Mouse (Mus musculus): ENCODE results near the gene Gm45261. TPM values are rescaled to one million over a fixed set of nuclear protein-coding genes. Genes with fewer than 3 reads are reported as not detected.

Gene Gm45261
- polyA plus RNA-seq (2012; fragmentation: generic; extraction: Trizol) = not detected
- long read RNA-seq, experiment 1 = 0 reads
- long read RNA-seq, experiment 2 = 0 reads

DNA sequence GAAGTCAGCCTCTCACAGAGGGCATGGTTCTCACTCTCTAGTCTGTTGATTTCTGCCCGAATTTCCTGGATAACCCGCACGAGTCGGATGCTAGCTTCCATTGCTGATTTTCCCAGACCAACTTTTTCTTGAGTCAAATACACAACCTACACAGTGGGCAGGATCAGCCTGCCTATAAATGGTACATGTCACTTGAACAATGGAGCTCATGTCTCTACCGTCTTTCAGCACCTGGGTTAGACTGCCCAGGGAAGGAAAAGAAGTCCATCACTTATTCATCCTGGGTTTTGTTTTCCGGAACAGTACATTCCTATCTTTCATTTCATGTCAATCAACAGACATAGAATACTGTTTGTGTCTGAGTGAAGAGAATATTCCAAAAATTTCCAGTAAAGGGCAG lies at the start of gene Gm45261:
Gene Gm45261 (minus strand): TSS at position 101 of the 400 bp plus-strand sequence.
- H3K79me3 ChIP-seq (ENCODE audit: low read depth) = no peaks in the 10 kb centered on the region
- H3K27me3 ChIP-seq (ENCODE audit: control insufficient read depth, insufficient read depth, insufficient read length) = no peaks in the 10 kb centered on the region
- H3ac ChIP-seq (ENCODE audit: control insufficient read depth, insufficient read length, low read depth) = no peak within 1 kb of the TSS
- TF ChIP-seq MYOD1 (IDR thresholded peaks at IDR 0.05; ENCODE audit: control insufficient read depth, insufficient read length, low read depth) (no peak), FOSL1 (IDR thresholded peaks at IDR 0.05; ENCODE audit: insufficient read depth, low read length, poor library complexity, severe bottlenecking) (no peak), USF1 (IDR thresholded peaks at IDR 0.05; ENCODE audit: low read depth) (no peak), CEBPB (IDR thresholded peaks at IDR 0.05; ENCODE audit: low read depth) (no peak), MYOG (IDR thresholded peaks at IDR 0.05; ENCODE audit: control insufficient read depth, extremely low read depth, insufficient read length) (no peak), MAX (IDR thresholded peaks at IDR 0.05) (no peak), CTCF (IDR thresholded peaks at IDR 0.05; ENCODE audit: control insufficient read depth, insufficient read depth, insufficient read length) (no peak)
- no peak within 1 kb of the TSS for H3K4me3 ChIP-seq (ENCODE audit: insufficient read depth, poor library complexity, severe bottlenecking)
- H3K36me3 ChIP-seq (ENCODE audit: control insufficient read depth, insufficient read depth) = no peaks in the 10 kb centered on the region
- H3K79me2 ChIP-seq (ENCODE audit: control insufficient read depth, insufficient read depth) = no peaks in the 10 kb centered on the region

DNA sequence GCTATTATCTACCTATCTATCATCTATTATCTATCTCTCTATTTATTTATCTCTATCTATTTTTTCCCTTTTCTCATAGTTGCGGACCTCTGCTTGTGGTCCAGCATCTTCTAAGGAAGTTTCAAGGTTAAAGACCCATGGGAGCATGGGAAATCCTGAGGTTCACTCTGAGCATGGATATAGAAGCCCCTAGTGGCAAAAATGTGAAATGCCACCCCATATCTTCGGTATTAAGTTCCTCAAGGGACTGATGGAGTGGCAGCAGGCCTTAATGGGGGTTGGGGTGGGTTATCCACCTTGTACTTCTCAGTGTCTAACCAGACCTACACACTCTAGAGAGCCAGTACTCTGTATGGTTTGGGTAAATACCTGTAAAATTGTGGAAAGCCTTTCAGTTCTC lies 43.5 kb upstream of the Gm45261 start:
- no peaks in the 10 kb centered on the region for H3K79me2 ChIP-seq (ENCODE audit: control insufficient read depth, insufficient read depth)
- H3ac ChIP-seq (ENCODE audit: control insufficient read depth, insufficient read length, low read depth) = no peak overlapping the region
- H3K36me3 ChIP-seq (ENCODE audit: control insufficient read depth, insufficient read depth) = no peaks in the 10 kb centered on the region
- no peaks in the 10 kb centered on the region for H3K27me3 ChIP-seq (ENCODE audit: control insufficient read depth, insufficient read depth, insufficient read length)
- H3K79me3 ChIP-seq (ENCODE audit: low read depth) = no peaks in the 10 kb centered on the region
- no peak for TF ChIP-seq USF1 (IDR thresholded peaks at IDR 0.05; ENCODE audit: low read depth)
- no peak for TF ChIP-seq CEBPB (IDR thresholded peaks at IDR 0.05; ENCODE audit: low read depth)
- no peak for TF ChIP-seq MYOD1 (IDR thresholded peaks at IDR 0.05; ENCODE audit: control insufficient read depth, insufficient read length, low read depth)
- TF ChIP-seq CTCF (IDR thresholded peaks at IDR 0.05; ENCODE audit: control insufficient read depth, insufficient read depth, insufficient read length) = no peak
- no peak for TF ChIP-seq FOSL1 (IDR thresholded peaks at IDR 0.05; ENCODE audit: insufficient read depth, low read length, poor library complexity, severe bottlenecking)
- no peak for TF ChIP-seq MAX (IDR thresholded peaks at IDR 0.05)
- no peak for TF ChIP-seq MYOG (IDR thresholded peaks at IDR 0.05; ENCODE audit: control insufficient read depth, extremely low read depth, insufficient read length)
- H3K4me3 ChIP-seq (ENCODE audit: insufficient read depth, poor library complexity, severe bottlenecking) = no peak overlapping the region

DNA sequence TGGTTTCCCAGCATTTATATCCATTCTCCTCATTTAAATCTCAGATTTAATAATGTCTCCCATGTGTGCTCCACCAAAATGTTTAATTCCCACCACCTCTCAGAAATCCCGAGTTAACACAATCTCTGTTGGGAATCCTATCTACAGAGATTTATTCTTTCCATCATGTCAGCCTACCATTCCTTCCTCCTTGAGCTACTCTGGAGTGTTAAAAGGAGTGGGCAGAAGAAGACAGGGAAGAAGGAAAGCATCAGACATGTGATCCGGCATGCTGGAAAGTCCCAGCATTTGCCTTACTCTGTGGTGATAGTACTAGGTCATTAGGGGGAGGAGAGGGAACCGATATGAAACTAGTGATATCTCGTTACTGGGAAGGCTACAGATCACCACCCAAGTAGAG lies 42.8 kb upstream of the Gm45261 start:
- TF ChIP-seq MYOD1 (IDR thresholded peaks at IDR 0.05; ENCODE audit: control insufficient read depth, insufficient read length, low read depth) (no peak), MAX (IDR thresholded peaks at IDR 0.05) (no peak), CTCF (IDR thresholded peaks at IDR 0.05; ENCODE audit: control insufficient read depth, insufficient read depth, insufficient read length) (no peak), CEBPB (IDR thresholded peaks at IDR 0.05; ENCODE audit: low read depth) (no peak), FOSL1 (IDR thresholded peaks at IDR 0.05; ENCODE audit: insufficient read depth, low read length, poor library complexity, severe bottlenecking) (no peak), USF1 (IDR thresholded peaks at IDR 0.05; ENCODE audit: low read depth) (no peak), MYOG (IDR thresholded peaks at IDR 0.05; ENCODE audit: control insufficient read depth, extremely low read depth, insufficient read length) (no peak)

DNA sequence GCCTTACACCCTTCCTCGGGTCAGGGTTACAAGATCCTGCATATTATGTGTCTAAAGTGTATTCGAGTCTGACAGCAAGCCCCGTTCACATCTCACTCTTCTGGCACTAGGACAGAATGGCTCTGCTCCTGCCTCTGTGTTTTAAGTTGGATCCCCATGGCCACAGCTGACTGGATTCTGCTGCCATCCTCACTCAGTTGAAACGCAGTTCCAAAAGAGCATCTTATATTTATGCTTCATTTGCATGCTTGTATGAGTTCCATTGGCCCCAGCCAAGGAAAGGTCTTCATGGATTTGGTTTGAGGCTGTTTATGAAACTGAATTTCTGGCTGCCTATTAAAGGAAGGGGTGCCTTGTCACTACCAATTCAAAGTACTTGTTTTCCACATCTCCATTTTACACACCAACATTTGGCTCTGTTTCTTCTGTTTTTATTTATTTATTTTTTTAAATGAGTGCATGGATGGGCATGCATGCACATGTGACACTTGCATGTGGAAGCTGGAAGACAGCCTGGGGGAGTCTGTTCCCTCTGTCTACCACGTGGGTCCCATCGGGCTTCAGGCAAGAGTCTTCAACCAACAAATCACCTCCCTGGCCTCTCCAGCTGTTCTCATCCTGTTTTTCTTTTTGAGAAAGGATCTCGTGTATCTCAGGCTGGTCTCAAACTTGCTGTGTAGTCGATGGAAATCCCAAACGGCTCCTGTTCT lies 41.4 kb upstream of the Gm45261 start:
- Histone ChIP-seq H3ac (ENCODE audit: control insufficient read depth, insufficient read length, low read depth) (no peak overlapping the region), H3K36me3 (ENCODE audit: control insufficient read depth, insufficient read depth) (no peaks in the 10 kb centered on the region), H3K4me3 (ENCODE audit: insufficient read depth, poor library complexity, severe bottlenecking) (no peak overlapping the region), H3K79me3 (ENCODE audit: low read depth) (no peaks in the 10 kb centered on the region), H3K27me3 (ENCODE audit: control insufficient read depth, insufficient read depth, insufficient read length) (no peaks in the 10 kb centered on the region), H3K79me2 (ENCODE audit: control insufficient read depth, insufficient read depth) (no peaks in the 10 kb centered on the region)
- no peak for TF ChIP-seq USF1 (IDR thresholded peaks at IDR 0.05; ENCODE audit: low read depth)
- TF ChIP-seq CTCF (IDR thresholded peaks at IDR 0.05; ENCODE audit: control insufficient read depth, insufficient read depth, insufficient read length) = no peak
- TF ChIP-seq FOSL1 (IDR thresholded peaks at IDR 0.05; ENCODE audit: insufficient read depth, low read length, poor library complexity, severe bottlenecking) = no peak
- no peak for TF ChIP-seq MYOG (IDR thresholded peaks at IDR 0.05; ENCODE audit: control insufficient read depth, extremely low read depth, insufficient read length)
- no peak for TF ChIP-seq CEBPB (IDR thresholded peaks at IDR 0.05; ENCODE audit: low read depth)
- TF ChIP-seq MAX (IDR thresholded peaks at IDR 0.05) = no peak
- no peak for TF ChIP-seq MYOD1 (IDR thresholded peaks at IDR 0.05; ENCODE audit: control insufficient read depth, insufficient read length, low read depth)

More for the DNA sequence above, 42.8 kb upstream of the Gm45261 start:
- Histone ChIP-seq H3K36me3 (ENCODE audit: control insufficient read depth, insufficient read depth) (no peaks in the 10 kb centered on the region), H3K79me2 (ENCODE audit: control insufficient read depth, insufficient read depth) (no peaks in the 10 kb centered on the region), H3K27me3 (ENCODE audit: control insufficient read depth, insufficient read depth, insufficient read length) (no peaks in the 10 kb centered on the region), H3K4me3 (ENCODE audit: insufficient read depth, poor library complexity, severe bottlenecking) (no peak overlapping the region), H3ac (ENCODE audit: control insufficient read depth, insufficient read length, low read depth) (no peak overlapping the region), H3K79me3 (ENCODE audit: low read depth) (no peaks in the 10 kb centered on the region)

DNA sequence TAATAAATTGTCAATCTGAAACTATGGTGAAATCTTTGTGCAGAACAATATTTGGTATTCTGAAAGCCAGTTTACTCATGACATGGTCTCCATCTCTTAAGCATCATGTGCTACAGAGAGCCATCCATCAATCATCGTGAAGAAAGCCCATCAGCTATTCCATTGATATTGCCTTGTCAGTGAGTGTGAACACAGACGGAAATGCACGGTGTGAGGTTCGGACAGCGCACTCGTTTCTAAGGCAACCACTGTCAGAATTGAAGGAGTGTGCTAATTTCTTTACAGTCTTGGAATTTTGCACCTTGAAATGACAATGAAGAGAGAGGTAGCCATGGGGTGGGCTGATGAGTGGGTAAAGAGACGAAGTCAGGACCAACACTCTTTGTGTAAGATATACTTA lies 38.0 kb upstream of the Gm45261 start:
- no peaks in the 10 kb centered on the region for H3K79me3 ChIP-seq (ENCODE audit: low read depth)
- no peak overlapping the region for H3K4me3 ChIP-seq (ENCODE audit: insufficient read depth, poor library complexity, severe bottlenecking)
- H3K27me3 ChIP-seq (ENCODE audit: control insufficient read depth, insufficient read depth, insufficient read length) = no peaks in the 10 kb centered on the region
- no peak for TF ChIP-seq USF1 (IDR thresholded peaks at IDR 0.05; ENCODE audit: low read depth)
- no peak for TF ChIP-seq CTCF (IDR thresholded peaks at IDR 0.05; ENCODE audit: control insufficient read depth, insufficient read depth, insufficient read length)
- no peak for TF ChIP-seq MYOD1 (IDR thresholded peaks at IDR 0.05; ENCODE audit: control insufficient read depth, insufficient read length, low read depth)
- no peak for TF ChIP-seq FOSL1 (IDR thresholded peaks at IDR 0.05; ENCODE audit: insufficient read depth, low read length, poor library complexity, severe bottlenecking)
- no peak for TF ChIP-seq MAX (IDR thresholded peaks at IDR 0.05)
- TF ChIP-seq MYOG (IDR thresholded peaks at IDR 0.05; ENCODE audit: control insufficient read depth, extremely low read depth, insufficient read length) = no peak
- TF ChIP-seq CEBPB (IDR thresholded peaks at IDR 0.05; ENCODE audit: low read depth) = no peak
- H3K36me3 ChIP-seq (ENCODE audit: control insufficient read depth, insufficient read depth) = no peaks in the 10 kb centered on the region
- no peaks in the 10 kb centered on the region for H3K79me2 ChIP-seq (ENCODE audit: control insufficient read depth, insufficient read depth)
- no peak overlapping the region for H3ac ChIP-seq (ENCODE audit: control insufficient read depth, insufficient read length, low read depth)

All from C2C12 (cell line).